Mouse (Mus musculus) embryonic facial prominence, embryonic 11.5 days (tissue): ENCODE results near the gene Snd1. TPM values are rescaled to one million over a fixed set of nuclear protein-coding genes. Genes with fewer than 3 reads are reported as not detected.
A peak's percentile ranks its signal among the peaks of the same experiment; 100 is the strongest.

Experiments
- ATAC-seq: fragments of 200-750 bp; cut with Nextera tagmentation; replicated peaks from 2 replicates; pipeline ENCODE4 v1.8.0; 2017; ENCODE audit warnings: low read depth; ENCODE audit not compliant: insufficient number of reproducible peaks, low FRiP score, low TSS enrichment
- DNase-seq: peaks from one replicate; pipeline ENCODE4 v3.0.0-alpha.2; 2015; ENCODE audit warnings: low spot score
- H3K27ac ChIP-seq: fragments of 300-500 bp; sonication (generic); replicated peaks from 2 replicates; pipeline ENCODE4 v1.5.1; 2014; ENCODE audit warnings: mild to moderate bottlenecking, low read depth, low read length, control low read depth
- H3K27me3 ChIP-seq: fragments of 300-500 bp; sonication (generic); 2 replicates; pipeline ENCODE4 v1.6.1; 2014; ENCODE audit warnings: mild to moderate bottlenecking, low read length, moderate library complexity, mixed read lengths; ENCODE audit not compliant: control insufficient read depth, insufficient read depth
- H3K36me3 ChIP-seq: fragments of 300-500 bp; sonication (generic); replicated peaks from 2 replicates; pipeline ENCODE4 v1.6.1; 2014; ENCODE audit warnings: low read depth, mild to moderate bottlenecking, low read length, moderate library complexity, mixed read lengths; ENCODE audit not compliant: control insufficient read depth, insufficient read depth
- H3K4me1 ChIP-seq: fragments of 300-500 bp; sonication (generic); 2 replicates; pipeline ENCODE4 v1.6.1; 2014; ENCODE audit warnings: low read length, mixed read lengths; ENCODE audit not compliant: control insufficient read depth, insufficient read depth
- H3K4me2 ChIP-seq: fragments of 300-500 bp; sonication (generic); 2 replicates; pipeline ENCODE4 v1.6.1; 2014; ENCODE audit warnings: low read depth, mild to moderate bottlenecking, control low read depth, low read length, moderate library complexity
- H3K4me3 ChIP-seq: fragments of 300-500 bp; sonication (generic); 2 replicates; pipeline ENCODE4 v1.5.1; 2014; ENCODE audit warnings: low read depth, low read length, control low read depth
- H3K9ac ChIP-seq: fragments of 300-500 bp; sonication (generic); replicated peaks from 2 replicates; pipeline ENCODE4 v1.6.1; 2014; ENCODE audit warnings: mild to moderate bottlenecking, control low read depth, low read length
- H3K9me3 ChIP-seq: fragments of 300-500 bp; sonication (generic); replicated peaks from 2 replicates; pipeline ENCODE4 v1.6.1; 2016; ENCODE audit warnings: mild to moderate bottlenecking, low read length, inconsistent platforms, mixed read lengths; ENCODE audit not compliant: control insufficient read depth
- WGBS: fragments of 180-500 bp; shearing (Covaris S2); extraction: QIAGEN DNeasy Blood & Tissue Kit; methylation state at CpG from one replicate; pipeline ENCODE4 v1.1.7; 2014; 5-methylcytosine and 5-hydroxymethylcytosine counted together
- polyA plus RNA-seq: library from polyadenylated mRNA; unstranded; fragments of >200 nt; fragmentation: Nextera tagmentation; extraction: Ambion mirVana; gene quantifications from 2 replicates; pipeline ENCODE4 v1.2.1, GENCODE M21; 2014

The Snd1 gene
- polyA plus RNA-seq, 1 experiment from 2014 or later = 92.6 TPM

DNA sequence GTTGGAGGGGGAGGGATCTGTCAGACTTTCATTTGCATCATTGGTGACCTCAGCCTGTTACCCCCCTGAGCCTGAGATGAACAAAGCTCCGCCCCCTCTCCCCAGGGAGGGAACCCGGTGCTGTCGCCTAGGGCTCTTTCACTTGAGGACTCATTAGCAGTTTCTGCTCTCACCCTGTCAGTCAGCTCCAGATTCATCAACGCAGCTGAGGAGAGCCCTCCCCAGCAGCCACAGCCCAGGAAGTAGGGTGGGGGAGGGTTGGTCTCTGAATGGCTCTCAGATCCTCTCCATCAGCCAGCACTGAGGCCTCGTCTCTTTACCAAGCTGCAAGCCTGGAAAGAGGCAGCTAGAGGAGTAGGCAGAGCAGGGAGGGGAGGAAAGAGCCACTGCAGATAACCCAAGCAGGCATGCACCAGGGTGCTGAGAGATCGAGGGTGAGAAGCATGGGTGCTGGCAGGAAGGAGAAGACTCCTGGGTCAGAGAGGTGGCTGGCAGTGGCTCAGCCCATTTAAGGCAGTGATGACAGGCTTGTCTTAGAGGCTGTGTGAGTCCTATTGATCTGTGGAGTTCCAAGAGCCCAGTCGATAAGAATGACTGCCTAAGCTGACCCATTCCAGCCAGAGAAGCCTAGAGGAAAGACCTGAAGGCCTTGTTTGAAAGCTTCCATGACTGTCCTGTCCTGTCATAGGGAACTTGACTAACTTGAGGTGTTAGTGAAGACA, 403.2 kb downstream of the Snd1 start:
- no peak overlapping the region for H3K4me3 ChIP-seq
- ATAC-seq (peak; percentile 77), DNase-seq (peak; percentile 52)
- no peaks in the 10 kb centered on the region for H3K27me3 ChIP-seq
- H3K36me3 ChIP-seq = no peaks in the 10 kb centered on the region
- H3K9me3 ChIP-seq = no peaks in the 10 kb centered on the region
- peaks cover 3% of the 10 kb centered on the region; the same call in 1 of the 2 replicates for H3K4me1 ChIP-seq
- WGBS = 16% methylated on average over 7 of the region's 7 CpGs
- no peak overlapping the region for H3K27ac ChIP-seq
- H3K4me2 ChIP-seq = no peak overlapping the region
- H3K9ac ChIP-seq = no peak overlapping the region

DNA sequence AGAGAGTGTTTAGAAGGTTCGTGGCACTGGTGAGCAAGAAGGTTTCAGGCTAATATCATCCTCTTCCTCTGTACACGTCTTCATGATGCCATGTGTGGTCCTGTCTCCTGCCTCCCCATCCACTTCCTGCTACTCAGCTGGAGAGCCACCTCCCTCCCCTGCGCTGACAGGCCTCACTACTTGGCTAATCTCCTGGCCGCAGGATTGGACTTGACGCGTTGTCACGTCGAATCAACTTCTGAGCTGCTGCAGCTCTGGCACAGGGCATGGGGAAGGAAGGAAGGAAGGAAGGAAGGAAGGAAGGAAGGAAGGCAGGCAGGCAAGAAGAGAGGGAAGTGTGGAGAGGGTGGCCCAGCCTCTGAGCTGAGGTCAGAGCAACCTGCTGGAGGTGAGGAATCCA, 404.4 kb downstream of the Snd1 start:
- no peaks in the 10 kb centered on the region for H3K9me3 ChIP-seq
- WGBS = 74% methylated on average over 8 of the region's 8 CpGs
- no peaks in the 10 kb centered on the region for H3K36me3 ChIP-seq
- H3K9ac ChIP-seq = no peak overlapping the region
- no peak overlapping the region for H3K27ac ChIP-seq
- no peak for ATAC-seq
- no peak overlapping the region for H3K4me3 ChIP-seq
- H3K27me3 ChIP-seq = no peaks in the 10 kb centered on the region
- H3K4me1 ChIP-seq = no peaks in the 10 kb centered on the region
- no peak overlapping the region for H3K4me2 ChIP-seq
- DNase-seq = no peak

DNA sequence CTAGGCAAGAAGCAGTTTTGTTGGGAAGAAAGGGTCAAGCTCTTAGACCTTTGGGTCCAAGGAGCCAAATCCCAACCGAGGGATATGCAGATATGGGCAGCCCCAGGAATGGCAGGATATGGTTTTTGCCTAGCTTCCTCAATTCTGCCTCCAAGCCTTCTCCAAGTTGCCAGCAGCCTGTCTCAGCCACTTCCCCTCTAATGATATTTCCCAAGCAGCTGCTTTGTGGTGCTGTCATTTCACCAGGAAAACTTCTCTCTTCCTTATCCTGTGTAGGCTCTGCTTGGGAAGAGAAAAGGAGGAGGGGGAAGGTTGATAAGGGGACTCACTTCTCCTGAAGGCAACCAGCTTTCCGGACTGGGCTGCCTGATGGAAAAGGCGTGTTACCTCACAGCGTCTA, 406.0 kb downstream of the Snd1 start:
- no peak overlapping the region for H3K4me3 ChIP-seq
- H3K9me3 ChIP-seq = no peaks in the 10 kb centered on the region
- H3K9ac ChIP-seq = no peak overlapping the region
- 80% methylated on average over 4 of the region's 4 CpGs for WGBS
- H3K4me2 ChIP-seq = no peak overlapping the region
- no peak for ATAC-seq
- no peaks in the 10 kb centered on the region for H3K36me3 ChIP-seq
- H3K27me3 ChIP-seq = no peaks in the 10 kb centered on the region
- H3K27ac ChIP-seq = no peak overlapping the region
- no peaks in the 10 kb centered on the region for H3K4me1 ChIP-seq
- no peak for DNase-seq

DNA sequence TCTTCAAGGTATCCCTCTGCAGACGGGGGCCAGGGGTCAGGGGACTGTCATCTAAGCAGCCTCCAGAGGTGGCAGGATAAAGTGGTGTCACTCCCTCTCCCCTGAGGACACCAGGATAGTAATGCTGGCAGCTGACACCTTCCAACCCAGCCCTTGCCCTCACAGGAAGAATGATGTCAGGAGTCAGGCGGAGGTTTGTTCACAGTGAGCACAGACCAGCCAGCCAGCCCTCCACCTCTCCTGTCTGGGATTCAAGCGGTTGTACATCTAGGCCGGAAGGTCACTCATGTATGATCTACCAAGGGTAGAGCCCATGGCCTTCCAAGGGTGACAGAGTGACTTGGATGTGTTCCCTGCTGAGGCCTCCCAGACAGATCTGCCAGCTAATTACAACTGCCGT, 408.6 kb downstream of the Snd1 start:
- Histone ChIP-seq H3K9ac (no peak overlapping the region), H3K27ac (no peak overlapping the region), H3K9me3 (no peaks in the 10 kb centered on the region), H3K36me3 (0 out of 2 replicates have a peak, but pooled peaks cover 3% of the 10 kb centered on the region), H3K4me2 (no peak overlapping the region), H3K27me3 (no peaks in the 10 kb centered on the region), H3K4me1 (no peaks in the 10 kb centered on the region), H3K4me3 (no peak overlapping the region)
- DNase-seq (no peak), ATAC-seq (no peak)
- WGBS = 74% methylated on average over 5 of the region's 5 CpGs

DNA sequence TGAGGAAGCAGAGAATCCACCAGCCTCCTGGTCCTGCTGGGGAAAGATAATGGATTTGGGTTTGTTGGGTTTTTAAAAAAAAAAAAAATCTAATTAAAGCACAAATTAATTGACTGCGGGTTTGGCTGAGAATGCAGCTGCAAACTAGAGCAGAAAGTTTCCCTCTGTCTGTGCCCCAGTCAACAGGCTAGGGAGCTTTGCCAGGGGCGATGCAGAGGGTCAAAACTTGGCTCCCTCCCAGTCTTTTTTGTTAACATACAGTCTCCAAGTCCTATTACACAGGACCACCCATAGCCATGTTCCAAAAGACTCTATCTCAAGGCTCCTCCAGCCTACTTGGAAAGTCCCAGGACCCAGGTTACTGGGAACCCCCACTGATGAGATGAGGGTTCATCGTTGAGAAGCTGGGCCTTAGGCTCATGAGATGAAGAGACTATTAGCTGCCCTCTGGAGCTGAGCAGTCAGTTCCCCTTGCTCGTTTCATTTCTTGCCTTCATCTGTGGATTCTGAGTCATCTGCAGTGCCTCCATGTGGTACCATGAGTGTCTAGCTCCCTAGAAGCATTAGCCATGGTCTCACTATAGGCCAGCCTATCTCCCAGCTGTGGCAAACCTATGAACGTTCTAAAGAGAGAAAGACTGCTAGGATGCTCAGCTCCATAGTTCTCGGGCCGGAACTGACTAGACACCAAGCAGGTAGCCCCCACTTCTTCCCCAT, 411.9 kb downstream of the Snd1 start:
- H3K27me3 ChIP-seq = no peaks in the 10 kb centered on the region
- H3K9ac ChIP-seq = no peak overlapping the region
- H3K4me3 ChIP-seq = no peak overlapping the region
- H3K4me1 ChIP-seq = no peaks in the 10 kb centered on the region
- H3K36me3 ChIP-seq = 0 out of 2 replicates have a peak, but pooled peaks cover 3% of the 10 kb centered on the region
- H3K4me2 ChIP-seq = no peak overlapping the region
- 89% methylated on average over 7 of the region's 7 CpGs for WGBS
- no peak for DNase-seq
- H3K9me3 ChIP-seq = no peaks in the 10 kb centered on the region
- H3K27ac ChIP-seq = no peak overlapping the region
- no peak for ATAC-seq

DNA sequence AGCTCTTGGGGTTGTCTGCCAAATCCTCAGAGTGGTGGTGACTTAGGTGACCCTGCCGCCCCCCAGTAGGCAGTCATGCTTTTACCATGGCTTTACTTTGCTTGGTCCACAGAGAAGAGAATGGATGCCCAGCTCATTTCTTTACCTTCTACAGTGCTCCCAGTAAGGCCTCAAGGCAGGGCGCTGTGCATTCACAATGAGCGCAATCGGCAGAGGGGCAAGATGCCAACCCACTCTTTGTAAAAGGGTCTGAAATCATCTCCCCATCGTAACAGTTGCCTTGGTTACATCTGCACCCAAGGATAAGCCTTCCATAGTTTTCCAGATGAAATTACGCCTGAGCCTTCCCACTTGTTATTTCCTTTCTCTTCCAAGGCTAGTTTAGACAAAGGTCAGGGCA, 415.5 kb downstream of the Snd1 start:
- no peak overlapping the region for H3K4me3 ChIP-seq
- no peak for ATAC-seq
- no peaks in the 10 kb centered on the region for H3K4me1 ChIP-seq
- 94% methylated on average over 6 of the region's 6 CpGs for WGBS
- no peaks in the 10 kb centered on the region for H3K27me3 ChIP-seq
- DNase-seq = no peak
- no peak overlapping the region for H3K4me2 ChIP-seq
- H3K9ac ChIP-seq = no peak overlapping the region
- H3K9me3 ChIP-seq = no peaks in the 10 kb centered on the region
- H3K27ac ChIP-seq = no peak overlapping the region
- H3K36me3 ChIP-seq = 0 out of 2 replicates have a peak, but pooled peaks cover 3% of the 10 kb centered on the region

DNA sequence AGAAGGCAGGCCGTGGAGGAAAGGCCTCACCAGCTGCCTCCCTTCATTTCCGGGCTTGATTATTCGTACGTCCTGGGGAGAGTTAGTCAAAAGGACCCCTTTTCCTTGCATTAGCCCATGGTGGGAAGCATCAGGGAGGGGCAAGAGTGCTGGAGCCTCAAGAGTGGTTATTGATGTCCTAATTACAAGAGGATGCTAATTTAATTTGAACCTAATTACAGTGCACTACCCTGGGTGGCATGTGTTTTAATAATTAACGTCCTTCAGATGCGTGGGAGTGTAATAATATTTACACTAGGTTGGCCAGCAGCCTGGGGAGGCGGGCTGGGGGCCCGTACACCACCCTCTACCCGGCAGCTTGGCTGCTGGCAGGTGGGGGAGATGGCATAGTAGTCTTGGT, 416.5 kb downstream of the Snd1 start:
- Histone ChIP-seq H3K27me3 (no peaks in the 10 kb centered on the region), H3K36me3 (0 out of 2 replicates have a peak, but pooled peaks cover 3% of the 10 kb centered on the region), H3K9me3 (no peaks in the 10 kb centered on the region), H3K4me1 (no peaks in the 10 kb centered on the region), H3K27ac (no peak overlapping the region), H3K9ac (no peak overlapping the region), H3K4me2 (no peak overlapping the region), H3K4me3 (no peak overlapping the region)
- no peak for DNase-seq
- 47% methylated on average over 9 of the region's 9 CpGs for WGBS
- no peak for ATAC-seq

DNA sequence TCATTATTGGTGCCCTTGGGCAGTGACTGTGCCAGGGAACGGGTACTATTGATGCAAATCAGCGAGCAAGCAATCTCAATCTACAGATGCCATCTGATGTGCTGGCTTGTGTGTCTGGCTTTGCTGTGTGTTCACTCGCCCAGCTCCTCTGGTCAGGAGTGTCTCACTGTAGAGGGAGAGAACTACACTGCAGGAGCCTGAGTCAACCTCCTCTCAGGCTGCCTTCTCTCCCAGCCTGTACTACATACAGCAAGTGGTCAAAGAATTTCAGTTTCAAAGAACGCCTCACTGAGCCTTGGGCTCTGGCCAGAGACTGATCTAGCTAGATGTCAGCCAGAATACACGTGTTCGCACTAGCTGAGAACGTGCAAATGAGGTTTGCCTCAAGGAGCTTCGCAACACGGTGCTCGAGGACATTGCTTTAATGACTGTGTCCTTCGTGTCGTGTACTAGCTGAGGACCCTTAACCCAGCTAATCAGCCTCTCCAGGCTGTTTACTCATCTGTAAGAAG, 420.1 kb downstream of the Snd1 start:
- Histone ChIP-seq H3K27ac (no peak overlapping the region), H3K4me1 (no peaks in the 10 kb centered on the region), H3K36me3 (no peaks in the 10 kb centered on the region), H3K9ac (no peak overlapping the region), H3K4me2 (no peak overlapping the region), H3K4me3 (no peak overlapping the region), H3K9me3 (no peaks in the 10 kb centered on the region), H3K27me3 (no peaks in the 10 kb centered on the region)
- WGBS = 75% methylated on average over 12 of the region's 12 CpGs
- no peak for ATAC-seq
- no peak for DNase-seq
